Mouse (Mus musculus) bone marrow macrophage, adult 2 months (primary cell): ENCODE results near the gene E130114P18Rik.

Source experiments
- CTCF ChIP-seq: IDR thresholded peaks from 2 replicates; pipeline ENCODE4 v1.5.1; 2012; ENCODE audit warnings: low read depth, mild to moderate bottlenecking, low read length, moderate library complexity
- POLR2A ChIP-seq: IDR thresholded peaks from 2 replicates; pipeline ENCODE4 v1.6.1; 2012; ENCODE audit warnings: mild to moderate bottlenecking, low read depth, low read length, borderline replicate concordance

- TF ChIP-seq CTCF (no peak), POLR2A (no peak)
Observed at GRCm38 (mm10) chr4:97696684-97697615, 80.9 kb downstream of the E130114P18Rik start.
